Mouse (Mus musculus) ZHBTc4 (cell line): ENCODE data around the gene H2-Q6.
"Not testable (repeated sequence)": the region's sequence is repeated elsewhere in the genome, so short reads cannot be mapped to it uniquely, and the experiment has no call there.

Source experiments
- DNase-seq: peaks from one replicate; pipeline ENCODE4 v3.0.0-alpha.2; 2011; ENCODE audit warnings: low read depth, low spot score

H2-Q6 gene

DNA sequence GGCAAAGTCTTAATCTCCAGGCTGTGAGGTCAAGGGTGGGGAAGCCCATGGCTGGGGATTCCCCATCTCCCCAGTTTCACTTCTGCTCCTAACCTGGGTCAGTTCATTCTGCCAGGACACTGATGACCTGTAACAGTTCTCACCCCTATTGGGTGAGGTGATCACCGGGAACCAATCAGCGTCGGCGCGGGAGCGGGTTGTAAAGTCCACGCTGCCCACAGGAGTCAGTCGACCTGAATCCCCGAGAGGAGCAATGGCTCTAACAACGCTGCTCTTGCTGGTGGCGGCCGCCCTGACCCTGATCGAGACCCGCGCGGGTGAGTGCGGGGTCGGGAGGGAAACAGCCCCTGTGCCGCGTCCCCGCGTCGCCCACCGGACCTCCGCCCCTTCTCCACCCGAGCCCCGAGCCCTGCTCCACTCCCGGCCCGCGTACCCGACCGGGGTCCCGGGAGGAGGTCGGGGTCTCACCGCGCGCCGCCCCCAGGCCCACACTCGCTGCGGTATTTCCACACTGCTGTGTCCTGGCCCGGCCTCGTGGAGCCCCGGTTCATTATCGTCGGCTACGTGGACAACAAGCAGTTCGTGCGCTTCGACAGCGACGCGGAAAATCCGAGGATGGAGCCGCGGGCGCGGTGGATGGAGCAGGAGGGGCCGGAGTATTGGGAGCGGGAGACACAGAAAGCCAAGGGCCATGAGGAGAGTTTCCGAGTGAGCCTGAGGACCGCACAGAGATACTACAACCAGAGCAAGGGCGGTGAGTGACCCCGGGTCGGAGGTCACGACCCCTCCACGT, at the start of gene H2-Q6:
TSS of gene H2-Q6 (plus strand) at position 227 of the 793 bp plus-strand sequence.
- peak; percentile 77 for DNase-seq

DNA sequence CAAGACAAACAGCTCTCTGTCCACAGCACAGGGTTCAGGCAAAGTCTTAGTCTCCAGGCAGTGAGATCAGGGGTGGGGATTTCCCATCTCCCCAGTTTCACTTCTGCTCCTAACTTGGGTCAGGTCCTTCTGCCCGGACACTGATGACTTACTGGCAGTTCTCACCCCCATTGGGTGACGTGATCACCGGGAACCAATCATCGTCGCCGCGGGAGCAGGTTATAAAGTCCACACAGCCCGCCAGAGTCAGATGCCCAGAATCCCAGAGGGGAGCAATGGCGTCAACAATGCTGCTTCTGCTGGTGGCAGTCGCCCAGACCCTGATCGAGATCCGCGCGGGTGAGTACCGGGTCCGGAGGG, 45.3 kb upstream of the H2-Q6 start, which contains the start of gene H2-Q4:
TSS of gene H2-Q4 (plus strand) at position 249 of the 360 bp plus-strand sequence.
- peak; percentile 81 for DNase-seq

DNA sequence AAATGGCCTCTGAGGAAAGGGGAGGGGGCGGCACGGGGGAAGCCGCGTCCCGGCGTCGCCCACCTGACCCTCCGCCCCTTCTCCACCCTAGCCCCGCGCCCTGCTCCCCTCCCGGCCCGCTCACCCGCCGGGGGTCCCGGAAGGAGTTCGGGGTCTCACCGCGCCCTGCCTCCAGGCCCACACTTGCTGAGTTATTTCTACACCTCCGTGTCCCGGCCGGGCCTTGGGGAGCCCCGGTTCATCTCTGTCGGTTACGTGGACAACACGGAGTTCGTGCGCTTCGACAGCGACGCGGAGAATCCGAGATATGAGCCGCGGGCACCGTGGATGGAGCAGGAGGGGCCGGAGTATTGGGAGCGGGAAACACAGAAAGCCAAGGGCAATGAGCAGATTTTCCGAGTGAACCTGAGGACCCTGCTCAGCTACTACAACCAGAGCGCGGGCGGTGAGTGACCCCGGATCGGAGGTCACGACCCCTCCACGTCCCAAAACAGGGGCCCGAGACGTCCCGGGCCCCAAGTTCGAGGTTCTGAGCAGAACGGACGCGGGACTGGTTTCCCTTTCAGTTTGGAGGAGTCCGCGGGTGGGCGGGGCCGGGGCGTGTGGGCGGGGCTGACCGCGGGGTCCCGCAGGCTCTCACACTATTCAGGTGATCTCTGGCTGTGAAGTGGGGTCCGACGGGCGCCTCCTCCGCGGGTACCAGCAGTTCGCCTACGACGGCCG, 44.8 kb upstream of the H2-Q6 start:
- DNase-seq = peak; percentile 59

DNA sequence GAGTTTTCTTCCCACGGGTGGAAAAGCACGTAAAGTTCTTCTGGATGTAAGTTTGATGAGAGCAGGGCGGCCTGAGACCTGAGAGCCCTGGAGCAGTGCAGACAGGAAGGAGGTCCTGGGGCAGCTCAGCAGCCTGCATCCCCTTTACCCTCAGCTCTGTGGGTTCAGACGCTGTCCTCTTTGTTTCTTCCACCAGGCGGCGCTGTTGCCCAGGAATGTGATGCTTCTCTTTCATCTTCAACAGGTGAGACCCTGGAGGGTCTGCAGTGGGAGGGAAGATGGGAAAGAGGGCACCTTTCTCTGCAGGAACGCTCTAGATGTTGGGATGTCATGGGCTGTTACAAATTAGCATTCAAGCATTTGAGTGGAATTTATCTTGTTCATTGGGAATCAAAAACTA, 34.9 kb upstream of the H2-Q6 start:
- DNase-seq = peak; percentile 67

DNA sequence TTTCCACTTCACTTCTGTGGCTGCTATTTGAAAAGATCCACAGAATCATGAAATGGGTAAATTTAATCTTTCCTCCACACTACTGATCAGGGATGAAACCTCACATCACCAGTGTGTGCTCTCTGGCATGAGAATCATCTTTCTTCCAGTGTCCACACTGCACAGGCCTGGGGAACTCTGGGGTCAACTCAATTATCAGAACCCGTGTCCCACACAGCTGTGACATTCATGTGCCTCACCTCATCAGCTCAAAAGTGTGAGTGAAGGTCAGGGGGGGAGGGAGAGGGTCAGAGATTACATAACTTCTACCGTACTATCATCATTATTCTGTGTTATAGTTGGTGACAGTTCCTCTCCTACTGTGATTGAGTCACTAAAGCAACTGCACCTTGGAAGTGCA, 32.0 kb upstream of the H2-Q6 start:
- not testable (repeated sequence) for DNase-seq

DNA sequence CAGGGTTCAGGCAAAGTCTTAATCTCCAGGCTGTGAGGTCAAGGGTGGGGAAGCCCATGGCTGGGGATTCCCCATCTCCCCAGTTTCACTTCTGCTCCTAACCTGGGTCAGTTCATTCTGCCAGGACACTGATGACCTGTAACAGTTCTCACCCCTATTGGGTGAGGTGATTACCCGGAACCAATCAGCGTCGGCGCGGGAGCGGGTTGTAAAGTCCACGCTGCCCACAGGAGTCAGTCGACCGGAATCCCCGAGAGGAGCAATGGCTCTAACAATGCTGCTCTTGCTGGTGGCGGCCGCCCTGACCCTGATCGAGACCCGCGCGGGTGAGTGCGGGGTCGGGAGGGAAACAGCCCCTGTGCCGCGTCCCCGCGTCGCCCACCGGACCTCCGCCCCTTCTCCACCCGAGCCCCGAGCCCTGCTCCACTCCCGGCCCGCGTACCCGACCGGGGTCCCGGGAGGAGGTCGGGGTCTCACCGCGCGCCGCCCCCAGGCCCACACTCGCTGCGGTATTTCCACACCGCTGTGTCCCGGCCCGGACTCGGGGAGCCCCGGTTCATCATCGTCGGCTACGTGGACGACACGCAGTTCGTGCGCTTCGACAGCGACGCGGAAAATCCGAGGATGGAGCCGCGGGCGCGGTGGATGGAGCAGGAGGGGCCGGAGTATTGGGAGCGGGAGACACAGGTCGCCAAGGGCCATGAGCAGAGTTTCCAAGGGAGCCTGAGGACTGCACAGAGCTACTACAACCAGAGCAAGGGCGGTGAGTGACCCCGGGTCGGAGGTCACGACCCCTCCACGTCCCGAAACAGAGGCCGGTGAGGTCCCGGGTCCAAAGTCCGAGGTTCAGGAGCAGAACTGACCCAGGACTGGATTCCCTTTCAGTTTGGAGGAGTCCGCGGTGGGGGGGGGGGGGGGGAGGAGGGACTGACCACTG, 30.5 kb upstream of the H2-Q6 start:
- peak; percentile 30 for DNase-seq

DNA sequence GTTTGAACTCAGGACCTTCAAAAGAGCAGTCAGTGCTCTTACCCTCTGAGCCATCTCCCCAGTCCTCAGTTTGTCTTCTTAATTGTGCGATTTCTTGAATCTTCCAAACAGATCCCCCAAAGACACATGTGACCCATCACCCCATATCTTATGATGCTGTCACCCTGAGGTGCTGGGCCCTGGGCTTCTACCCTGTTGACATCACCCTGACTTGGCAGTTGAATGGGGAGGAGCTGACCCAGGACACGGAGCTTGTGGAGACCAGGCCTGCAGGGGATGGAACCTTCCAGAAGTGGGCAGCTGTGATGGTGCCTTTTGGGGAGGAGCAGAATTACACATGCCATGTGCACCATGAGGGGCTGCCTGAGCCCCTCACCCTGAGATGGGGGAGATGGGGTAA, 27.7 kb upstream of the H2-Q6 start:
- not testable (repeated sequence) for DNase-seq

DNA sequence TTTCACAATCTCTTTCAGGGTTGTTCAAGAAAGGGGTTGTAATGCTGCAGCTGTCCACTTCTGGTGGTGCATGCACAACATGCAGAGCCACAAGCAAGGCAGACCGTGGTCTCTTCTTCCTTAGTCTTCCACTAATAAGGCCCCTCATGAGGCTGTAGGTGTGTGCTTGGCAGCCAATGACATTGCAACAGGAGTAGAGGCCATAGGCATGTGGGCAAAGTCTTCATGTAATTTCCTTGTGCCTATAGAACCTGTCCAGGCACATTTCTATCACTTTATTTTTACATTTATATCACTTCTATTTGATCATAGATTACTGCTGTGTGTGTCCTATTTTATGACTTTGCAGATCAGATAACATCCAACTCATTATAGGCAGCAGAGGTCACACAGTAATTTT, 11.6 kb upstream of the H2-Q6 start:
- not testable (repeated sequence) for DNase-seq

DNA sequence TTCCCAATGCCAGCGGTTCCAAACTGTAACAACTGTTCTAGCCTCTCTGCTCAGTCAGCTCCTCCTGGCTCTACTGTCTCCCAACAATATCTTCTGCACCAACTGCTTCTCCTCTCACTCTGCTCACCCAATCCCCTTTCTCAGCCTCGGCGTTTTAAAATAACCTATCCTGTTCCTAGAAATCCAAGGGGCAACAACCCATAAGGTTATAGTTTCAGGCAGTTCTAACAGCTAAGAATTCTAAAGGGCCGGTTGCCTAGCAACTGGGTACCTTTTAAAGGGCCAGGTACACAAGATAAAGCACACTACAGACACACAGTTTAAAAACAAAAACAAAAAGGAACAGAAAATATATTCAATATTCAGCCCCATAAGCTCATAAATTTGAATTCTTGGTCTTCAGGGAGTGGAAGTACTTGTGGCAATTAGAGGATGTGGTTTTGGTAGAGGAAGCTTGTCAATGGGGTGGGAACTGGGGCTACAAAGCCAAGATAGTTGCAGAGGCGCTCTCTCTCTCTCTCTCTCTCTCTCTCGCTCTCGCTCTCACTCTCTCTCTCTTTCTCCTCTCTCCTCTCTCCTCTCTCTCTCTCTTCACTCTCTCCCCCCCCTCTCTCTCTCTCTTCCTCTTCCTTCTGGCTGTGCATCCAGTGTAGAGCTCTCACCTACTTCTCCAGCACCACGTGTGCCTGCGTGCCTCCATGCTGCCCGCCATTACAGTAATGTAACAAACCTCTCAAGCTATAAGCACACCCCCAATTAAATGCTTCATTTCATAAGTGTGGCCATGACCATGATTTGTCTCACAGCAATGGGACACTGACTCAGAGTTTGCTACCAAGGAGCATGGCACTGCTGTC, 9.1 kb upstream of the H2-Q6 start:
- DNase-seq = not testable (repeated sequence)

DNA sequence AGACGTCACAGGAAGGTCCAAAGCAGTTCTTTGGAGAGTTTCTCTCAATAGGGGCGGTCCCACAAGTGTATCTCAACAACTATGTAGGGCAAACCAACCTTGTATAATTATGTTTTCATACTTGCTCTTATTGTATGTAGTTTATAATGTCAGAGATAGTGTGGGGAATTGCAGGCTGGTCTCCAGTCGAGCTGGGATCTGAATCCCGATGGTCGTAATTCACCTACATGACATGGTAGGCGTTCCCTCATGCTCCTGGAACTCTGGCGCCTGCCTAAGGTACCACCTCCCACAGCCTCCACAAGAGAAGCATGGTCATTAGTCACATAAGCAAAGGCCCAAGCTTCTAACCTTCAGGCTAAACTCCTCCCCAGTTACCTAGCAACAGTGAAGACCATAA, 5.9 kb upstream of the H2-Q6 start:
- DNase-seq = no peak

DNA sequence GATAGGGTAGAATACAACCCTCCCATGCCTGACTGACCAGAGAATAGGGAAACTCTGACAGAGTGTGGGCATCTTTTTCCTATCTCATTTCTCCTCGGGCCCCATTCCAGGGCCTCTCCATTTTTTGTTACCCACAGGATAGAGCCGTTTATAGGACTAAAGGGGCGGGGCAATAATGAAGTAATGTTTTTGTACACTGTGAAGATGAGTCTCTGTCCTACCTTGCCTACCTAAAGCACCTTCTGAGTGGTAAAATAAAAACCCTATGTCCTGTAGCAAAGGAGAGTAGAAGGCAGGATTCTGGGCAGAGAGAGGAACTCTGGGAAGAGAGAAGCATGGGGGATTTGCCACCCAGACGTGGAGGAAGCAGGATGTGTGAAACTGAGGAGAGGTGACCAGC, 5.1 kb upstream of the H2-Q6 start:
- not testable (repeated sequence) for DNase-seq

DNA sequence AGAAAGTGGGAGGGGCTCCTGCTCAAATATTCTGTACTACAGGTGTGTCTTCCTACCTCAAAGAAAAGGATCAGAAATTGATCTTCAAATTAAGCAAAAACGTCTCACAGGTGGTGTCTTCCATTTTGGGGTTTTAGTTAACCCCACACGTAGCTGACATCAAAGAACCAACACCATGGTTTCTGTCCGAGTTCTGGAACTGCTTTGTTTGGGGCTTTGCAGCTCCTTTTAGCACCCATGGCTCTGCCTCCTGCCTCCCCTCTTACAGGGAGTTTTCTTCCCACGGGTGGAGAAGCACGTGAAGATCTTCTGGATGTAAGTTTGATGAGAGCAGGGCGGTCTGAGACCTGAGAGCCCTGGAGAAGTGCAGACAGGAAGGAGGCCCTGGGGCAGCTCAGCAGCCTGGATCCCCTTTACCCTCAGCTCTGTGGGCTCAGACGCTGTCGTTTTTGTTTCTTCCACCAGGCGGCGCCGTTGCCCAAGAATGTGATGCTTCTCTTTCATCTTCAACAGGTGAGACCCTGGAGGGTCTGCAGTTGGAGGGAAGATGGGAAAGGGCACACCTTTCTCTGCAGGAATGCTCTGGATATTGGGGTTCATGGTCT, 4.3 kb upstream of the H2-Q6 start:
- DNase-seq = peak; percentile 77

DNA sequence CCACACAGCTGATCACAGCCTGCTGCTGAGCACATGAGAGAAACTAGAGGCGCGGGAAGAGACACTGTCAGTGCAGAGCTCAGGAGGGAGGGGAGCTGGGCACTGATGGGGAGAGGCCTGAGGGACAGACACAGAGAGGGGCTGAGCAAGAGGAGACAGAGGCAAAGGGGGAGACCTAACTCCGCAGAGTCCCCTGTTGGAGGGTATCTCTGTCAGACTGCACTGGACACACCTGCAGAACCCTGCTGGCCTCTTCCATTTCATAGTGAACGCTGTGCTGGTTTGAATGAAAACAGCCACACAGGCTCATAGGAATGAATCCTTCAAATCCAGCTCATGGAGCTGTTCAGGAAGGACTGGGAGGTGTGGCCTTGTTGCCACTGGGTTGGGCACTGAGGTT, 3.3 kb upstream of the H2-Q6 start:
- not testable (repeated sequence) for DNase-seq

DNA sequence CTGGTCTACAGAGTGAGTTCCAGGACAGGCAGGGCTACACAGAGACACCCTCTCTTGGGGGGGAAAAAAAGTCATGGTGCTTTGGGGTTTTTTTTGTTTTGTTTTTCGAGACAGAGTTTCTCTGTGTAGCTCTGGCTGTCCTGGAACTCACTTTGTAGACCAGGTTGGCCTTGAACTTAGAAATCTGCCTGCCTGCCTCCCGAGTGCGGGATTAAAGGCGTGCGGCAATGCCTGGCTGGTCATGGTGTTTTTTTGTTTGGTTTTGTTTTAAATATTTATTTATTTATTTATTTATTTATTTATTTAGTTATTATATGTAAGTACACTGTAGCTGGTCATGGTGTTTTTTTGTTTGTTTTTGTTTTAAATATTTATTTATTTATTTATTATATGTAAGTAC, 2.3 kb upstream of the H2-Q6 start:
- not testable (repeated sequence) for DNase-seq

DNA sequence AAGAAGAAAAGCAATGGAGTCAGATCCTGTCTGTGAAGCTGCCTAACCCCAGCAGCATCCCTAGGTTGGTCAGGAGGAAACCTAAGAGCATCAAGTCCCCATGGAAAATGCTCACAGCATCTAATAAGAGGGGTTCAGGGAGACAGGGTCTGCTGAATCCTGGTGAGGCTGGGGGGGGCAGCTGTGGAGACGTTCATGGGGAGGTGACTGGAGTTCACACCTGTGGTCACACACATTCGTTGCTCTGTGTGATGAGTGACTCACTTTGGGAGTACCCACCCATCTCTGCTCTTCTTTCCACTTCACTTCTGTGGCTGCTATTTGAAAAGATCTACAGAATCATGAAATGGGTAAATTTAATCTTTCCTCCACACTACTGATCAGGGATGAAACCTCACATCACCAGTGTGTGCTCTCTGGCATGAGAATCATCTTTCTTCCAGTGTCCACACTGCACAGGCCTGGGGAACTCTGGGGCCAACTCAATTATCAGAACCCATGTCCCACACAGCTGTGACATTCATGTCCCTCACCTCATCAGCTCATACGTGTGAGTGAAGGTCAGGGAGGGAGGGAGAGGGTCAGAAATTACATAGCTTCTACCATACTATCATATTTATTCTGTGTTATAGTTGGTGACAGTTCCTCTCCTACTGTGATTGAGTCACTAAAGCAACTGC, 1.4 kb upstream of the H2-Q6 start:
- DNase-seq = not testable (repeated sequence)

DNA sequence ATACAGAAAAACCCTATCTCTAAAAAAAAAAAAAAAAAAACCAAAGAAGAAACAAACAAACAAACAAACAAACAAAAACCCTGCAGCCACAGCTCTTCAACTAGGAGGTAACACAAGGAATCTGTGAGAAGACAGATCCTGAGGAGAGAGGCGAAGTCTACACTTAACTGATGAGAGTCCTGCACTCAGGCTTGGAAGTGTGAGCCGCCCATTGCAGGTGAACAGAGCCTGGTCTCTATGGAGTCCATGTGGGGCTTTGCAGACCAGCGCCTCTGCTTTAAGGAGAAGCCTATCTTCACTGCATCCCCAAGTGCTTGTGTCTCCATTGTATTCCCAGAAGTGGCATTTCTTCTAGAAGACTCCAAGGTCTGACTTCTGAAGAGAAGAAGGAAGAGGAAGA, 544 bp upstream of the H2-Q6 start:
- DNase-seq = not testable (repeated sequence)

DNA sequence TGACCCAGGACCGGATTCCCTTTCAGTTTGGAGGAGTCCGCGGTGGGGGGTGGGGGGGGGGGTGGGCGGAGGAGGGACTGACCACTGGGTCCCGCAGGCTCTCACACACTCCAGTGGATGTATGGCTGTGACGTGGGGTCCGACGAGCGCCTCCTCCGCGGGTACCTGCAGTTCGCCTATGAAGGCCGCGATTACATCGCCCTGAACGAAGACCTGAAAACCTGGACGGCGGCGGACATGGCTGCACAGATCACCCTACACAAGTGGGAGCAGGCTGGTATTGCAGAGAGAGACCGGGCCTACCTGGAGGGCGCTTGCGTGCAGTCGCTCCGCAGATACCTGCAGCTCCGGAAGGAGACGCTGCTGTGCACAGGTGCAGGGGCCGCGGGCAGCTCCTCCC, 824 bp downstream of the H2-Q6 start:
- peak; percentile 74 for DNase-seq

DNA sequence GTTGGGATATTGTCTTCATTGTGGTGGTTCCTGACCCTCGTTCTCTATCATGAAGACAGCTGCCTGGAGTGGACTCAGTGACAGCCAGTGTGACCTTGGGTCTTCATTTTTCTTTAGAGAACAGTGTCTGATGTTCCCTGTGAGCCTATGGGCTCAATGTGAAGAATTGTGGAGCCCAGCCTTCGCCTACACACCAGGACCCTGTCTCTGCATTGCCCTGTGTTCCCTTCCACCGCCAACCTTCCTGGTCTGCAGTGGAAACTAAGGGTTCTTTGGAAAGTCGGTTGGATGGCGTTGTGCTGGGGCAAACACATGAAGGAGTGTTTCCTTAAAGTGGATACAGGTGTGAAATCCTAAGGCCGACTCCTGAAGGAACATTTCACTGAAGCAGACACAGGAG, 4.2 kb downstream of the H2-Q6 start:
- not testable (repeated sequence) for DNase-seq

DNA sequence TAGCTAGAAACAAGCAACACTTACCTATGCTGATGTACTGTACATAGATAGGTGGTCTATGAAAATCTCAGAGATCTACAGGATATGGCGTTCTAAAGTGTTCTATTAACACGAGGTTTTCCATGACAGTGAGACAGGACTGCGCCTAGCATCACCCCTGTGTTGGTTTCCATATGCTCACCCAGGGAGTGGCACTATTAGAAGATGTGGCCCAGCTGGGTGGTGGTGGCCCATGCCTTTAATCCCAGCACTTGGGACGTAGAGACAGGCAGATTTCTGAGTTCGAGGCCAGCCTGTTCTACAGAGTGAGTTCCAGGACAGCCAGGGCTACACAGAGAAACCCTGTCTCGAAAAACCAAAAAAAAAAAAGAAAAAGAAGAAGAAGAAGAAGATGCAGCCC, 6.0 kb downstream of the H2-Q6 start:
- DNase-seq = not testable (repeated sequence)

DNA sequence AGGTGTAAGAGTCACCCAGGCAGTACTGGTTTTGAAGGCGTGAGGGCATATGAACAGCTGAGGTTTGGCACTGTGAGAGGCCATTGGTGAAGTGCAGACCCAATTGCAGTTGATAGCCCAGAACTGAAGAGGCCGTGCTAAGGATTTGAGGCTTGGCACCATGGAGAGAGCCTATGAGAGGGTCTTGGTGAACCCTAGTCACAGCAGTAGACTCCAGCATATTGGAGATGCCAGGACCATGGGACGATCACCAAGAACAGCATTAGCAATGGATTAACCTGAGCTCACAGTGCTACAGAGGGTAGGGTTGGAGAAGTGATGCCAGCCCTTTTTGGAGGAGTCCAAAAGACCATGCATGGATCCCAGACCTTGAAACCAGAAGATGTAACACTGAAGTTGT, 7.5 kb downstream of the H2-Q6 start:
- DNase-seq = not testable (repeated sequence)
